Mouse (Mus musculus): ENCODE data around the gene Cdc26. TPM values are rescaled to one million over a fixed set of nuclear protein-coding genes. Genes with fewer than 3 reads are reported as not detected.

Gene Cdc26
- 70.2 TPM for polyA plus RNA-seq (2012; fragmentation: generic; extraction: Trizol)
- long read RNA-seq, experiment 1, transcript Cdc26-201 (4 exons, 819 nt): major isoform, 36 of 39 reads
- long read RNA-seq, experiment 1, partial matches to known transcripts: 3 of 39 reads
- long read RNA-seq, experiment 1, other reads (novel, unspliced or antisense): 0 of 39 reads
- long read RNA-seq, experiment 2, transcript Cdc26-201 (4 exons, 819 nt): major isoform, 10 of 10 reads
- long read RNA-seq, experiment 2, partial matches to known transcripts: 0 of 10 reads
- long read RNA-seq, experiment 2, other reads (novel, unspliced or antisense): 0 of 10 reads

GRCm38 (mm10) chr4:62408601-62409282 is at the start of gene Cdc26, which contains the start of gene Prpf4:
Gene Cdc26, minus strand, starts transcription at chr4:62408642.
Gene Prpf4, plus strand, starts transcription at chr4:62408797.
- H3K4me3 ChIP-seq (ENCODE audit: insufficient read depth, poor library complexity, severe bottlenecking): peak within 1 kb of the TSS; percentile 56
- peak within 1 kb of the TSS; percentile 93 for H3ac ChIP-seq (ENCODE audit: control insufficient read depth, insufficient read length, low read depth)
- H3K36me3 ChIP-seq (ENCODE audit: control insufficient read depth, insufficient read depth): peaks cover 36% of the 10 kb centered on the region
- H3K79me3 ChIP-seq (ENCODE audit: low read depth): peaks cover 61% of the 10 kb centered on the region
- H3K27me3 ChIP-seq (ENCODE audit: control insufficient read depth, insufficient read depth, insufficient read length): no peaks in the 10 kb centered on the region
- peak; percentile 79 for TF ChIP-seq MAX (IDR thresholded peaks at IDR 0.05)
- TF ChIP-seq CEBPB (IDR thresholded peaks at IDR 0.05; ENCODE audit: low read depth): no peak
- H3K79me2 ChIP-seq (ENCODE audit: control insufficient read depth, insufficient read depth): peaks cover 74% of the 10 kb centered on the region

GRCm38 (mm10) chr4:62454995-62455394 is 46.6 kb upstream of the Cdc26 start:
- Histone ChIP-seq H3K27me3 (ENCODE audit: control insufficient read depth, insufficient read depth, insufficient read length) (no peaks in the 10 kb centered on the region), H3K79me2 (ENCODE audit: control insufficient read depth, insufficient read depth) (no peaks in the 10 kb centered on the region), H3K79me3 (ENCODE audit: low read depth) (no peaks in the 10 kb centered on the region), H3ac (ENCODE audit: control insufficient read depth, insufficient read length, low read depth) (no peak overlapping the region), H3K36me3 (ENCODE audit: control insufficient read depth, insufficient read depth) (no peaks in the 10 kb centered on the region), H3K4me3 (ENCODE audit: insufficient read depth, poor library complexity, severe bottlenecking) (no peak overlapping the region)
- TF ChIP-seq CEBPB (IDR thresholded peaks at IDR 0.05; ENCODE audit: low read depth) (no peak), CTCF (IDR thresholded peaks at IDR 0.05; ENCODE audit: control insufficient read depth, insufficient read depth, insufficient read length) (peak; percentile 11)

GRCm38 (mm10) chr4:62440986-62441385 is 32.5 kb upstream of the Cdc26 start:
- H3K4me3 ChIP-seq (ENCODE audit: insufficient read depth, poor library complexity, severe bottlenecking): no peak overlapping the region
- TF ChIP-seq CTCF (IDR thresholded peaks at IDR 0.05; ENCODE audit: control insufficient read depth, insufficient read depth, insufficient read length) (no peak), USF1 (IDR thresholded peaks at IDR 0.05; ENCODE audit: low read depth) (no peak)
- no peaks in the 10 kb centered on the region for H3K79me3 ChIP-seq (ENCODE audit: low read depth)
- H3K27me3 ChIP-seq (ENCODE audit: control insufficient read depth, insufficient read depth, insufficient read length): no peaks in the 10 kb centered on the region
- no peaks in the 10 kb centered on the region for H3K36me3 ChIP-seq (ENCODE audit: control insufficient read depth, insufficient read depth)
- H3K79me2 ChIP-seq (ENCODE audit: control insufficient read depth, insufficient read depth): no peaks in the 10 kb centered on the region
- H3ac ChIP-seq (ENCODE audit: control insufficient read depth, insufficient read length, low read depth): no peak overlapping the region

- H3K27me3 ChIP-seq (ENCODE audit: control insufficient read depth, insufficient read depth, insufficient read length): no peaks in the 10 kb centered on the region
- H3ac ChIP-seq (ENCODE audit: control insufficient read depth, insufficient read length, low read depth): no peak overlapping the region
- TF ChIP-seq USF1 (IDR thresholded peaks at IDR 0.05; ENCODE audit: low read depth) (no peak), MYOG (IDR thresholded peaks at IDR 0.05; ENCODE audit: control insufficient read depth, extremely low read depth, insufficient read length) (no peak), CEBPB (IDR thresholded peaks at IDR 0.05; ENCODE audit: low read depth) (no peak), MAX (IDR thresholded peaks at IDR 0.05) (no peak), FOSL1 (IDR thresholded peaks at IDR 0.05; ENCODE audit: insufficient read depth, low read length, poor library complexity, severe bottlenecking) (no peak), CTCF (IDR thresholded peaks at IDR 0.05; ENCODE audit: control insufficient read depth, insufficient read depth, insufficient read length) (no peak), MYOD1 (IDR thresholded peaks at IDR 0.05; ENCODE audit: control insufficient read depth, insufficient read length, low read depth) (no peak)
- no peaks in the 10 kb centered on the region for H3K79me3 ChIP-seq (ENCODE audit: low read depth)
- H3K36me3 ChIP-seq (ENCODE audit: control insufficient read depth, insufficient read depth): no peaks in the 10 kb centered on the region
- H3K79me2 ChIP-seq (ENCODE audit: control insufficient read depth, insufficient read depth): no peaks in the 10 kb centered on the region
- no peak overlapping the region for H3K4me3 ChIP-seq (ENCODE audit: insufficient read depth, poor library complexity, severe bottlenecking)
These were observed 32.1 kb upstream of the Cdc26 start for GRCm38 (mm10) chr4:62440544-62440943.

GRCm38 (mm10) chr4:62439793-62440192 is 31.4 kb upstream of the Cdc26 start:
- no peak overlapping the region for H3K4me3 ChIP-seq (ENCODE audit: insufficient read depth, poor library complexity, severe bottlenecking)
- TF ChIP-seq CTCF (IDR thresholded peaks at IDR 0.05; ENCODE audit: control insufficient read depth, insufficient read depth, insufficient read length) (no peak), MYOG (IDR thresholded peaks at IDR 0.05; ENCODE audit: control insufficient read depth, extremely low read depth, insufficient read length) (no peak), FOSL1 (IDR thresholded peaks at IDR 0.05; ENCODE audit: insufficient read depth, low read length, poor library complexity, severe bottlenecking) (no peak), MYOD1 (IDR thresholded peaks at IDR 0.05; ENCODE audit: control insufficient read depth, insufficient read length, low read depth) (no peak), CEBPB (IDR thresholded peaks at IDR 0.05; ENCODE audit: low read depth) (no peak), MAX (IDR thresholded peaks at IDR 0.05) (no peak), USF1 (IDR thresholded peaks at IDR 0.05; ENCODE audit: low read depth) (no peak)
- no peaks in the 10 kb centered on the region for H3K27me3 ChIP-seq (ENCODE audit: control insufficient read depth, insufficient read depth, insufficient read length)
- no peaks in the 10 kb centered on the region for H3K79me2 ChIP-seq (ENCODE audit: control insufficient read depth, insufficient read depth)
- H3ac ChIP-seq (ENCODE audit: control insufficient read depth, insufficient read length, low read depth): no peak overlapping the region
- H3K79me3 ChIP-seq (ENCODE audit: low read depth): no peaks in the 10 kb centered on the region
- H3K36me3 ChIP-seq (ENCODE audit: control insufficient read depth, insufficient read depth): no peaks in the 10 kb centered on the region

- H3K36me3 ChIP-seq (ENCODE audit: control insufficient read depth, insufficient read depth): no peaks in the 10 kb centered on the region
- H3K4me3 ChIP-seq (ENCODE audit: insufficient read depth, poor library complexity, severe bottlenecking): no peak overlapping the region
- H3K79me3 ChIP-seq (ENCODE audit: low read depth): no peaks in the 10 kb centered on the region
- H3K27me3 ChIP-seq (ENCODE audit: control insufficient read depth, insufficient read depth, insufficient read length): no peaks in the 10 kb centered on the region
- H3ac ChIP-seq (ENCODE audit: control insufficient read depth, insufficient read length, low read depth): no peak overlapping the region
- no peaks in the 10 kb centered on the region for H3K79me2 ChIP-seq (ENCODE audit: control insufficient read depth, insufficient read depth)
- TF ChIP-seq MAX (IDR thresholded peaks at IDR 0.05) (no peak), MYOD1 (IDR thresholded peaks at IDR 0.05; ENCODE audit: control insufficient read depth, insufficient read length, low read depth) (no peak), MYOG (IDR thresholded peaks at IDR 0.05; ENCODE audit: control insufficient read depth, extremely low read depth, insufficient read length) (no peak), CEBPB (IDR thresholded peaks at IDR 0.05; ENCODE audit: low read depth) (no peak), USF1 (IDR thresholded peaks at IDR 0.05; ENCODE audit: low read depth) (no peak), CTCF (IDR thresholded peaks at IDR 0.05; ENCODE audit: control insufficient read depth, insufficient read depth, insufficient read length) (no peak), FOSL1 (IDR thresholded peaks at IDR 0.05; ENCODE audit: insufficient read depth, low read length, poor library complexity, severe bottlenecking) (no peak)
These were observed 29.4 kb upstream of the Cdc26 start for GRCm38 (mm10) chr4:62437871-62438270.

Data from C2C12 (cell line).